Mouse (Mus musculus): ENCODE results near the gene Olfr61.
"Not testable (repeated sequence)": the region's sequence is repeated elsewhere in the genome, so short reads cannot be mapped to it uniquely, and the experiment has no call there.

GRCm38 (mm10) chr7:140628670-140629069 lies at the start of gene Olfr61:
- TF ChIP-seq CTCF (IDR thresholded peaks at IDR 0.05; ENCODE audit: borderline replicate concordance, insufficient read depth, low read depth, low read length); POLR2A (IDR thresholded peaks at IDR 0.05; ENCODE audit: borderline replicate concordance, insufficient read depth, low read length): not testable (repeated sequence)

Measured in cerebellum, adult 2 months (tissue).